Mouse (Mus musculus): Measurements from ENCODE around the gene D430042O09Rik.

GRCm38 (mm10) chr7:125717612-125718011 lies 9.9 kb downstream of the D430042O09Rik start:
- TF ChIP-seq GATA1 (IDR thresholded peaks at IDR 0.05; ENCODE audit: borderline replicate concordance, low read length) (no peak), FLI1 (IDR thresholded peaks at IDR 0.05; ENCODE audit: low read length) (no peak)
